Mouse (Mus musculus) kidney, adult 11 months (tissue): ENCODE measurements around the gene Sdf4.
A peak's percentile ranks its signal among the peaks of the same experiment; 100 is the strongest.

Experiments
- DNase-seq: peaks from one replicate; pipeline ENCODE4 v3.0.0; 2022

The Sdf4 gene

GRCm38 (mm10) chr4:155992241-155992905 lies at the start of gene Sdf4, which contains the start of gene B3galt6:
TSS of gene Sdf4 (plus strand) at chr4:155992872.
TSS of gene B3galt6 (minus strand) at chr4:155992649.
- DNase-seq: peak; percentile 84

DNA sequence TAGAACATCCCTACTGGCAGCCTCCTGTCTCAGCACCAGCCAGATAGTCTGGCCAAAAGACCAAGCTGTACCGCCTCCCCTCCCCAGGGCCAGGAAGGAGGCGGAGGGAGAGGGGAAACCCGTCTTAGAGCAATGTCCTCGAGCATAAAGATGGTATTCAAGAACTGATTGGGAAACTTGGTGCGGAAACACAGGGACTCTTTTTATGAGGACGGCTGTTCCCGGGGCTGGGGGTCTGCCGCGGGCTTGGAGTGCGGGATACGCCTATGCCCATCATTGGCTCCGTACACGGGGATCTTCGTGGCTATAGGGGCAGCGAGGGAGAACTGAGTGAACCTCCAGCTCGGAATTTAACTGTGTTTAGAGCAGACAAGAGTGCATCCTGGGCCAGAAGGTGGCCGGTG lies 49.6 kb upstream of the Sdf4 start:
- no peak for DNase-seq

DNA sequence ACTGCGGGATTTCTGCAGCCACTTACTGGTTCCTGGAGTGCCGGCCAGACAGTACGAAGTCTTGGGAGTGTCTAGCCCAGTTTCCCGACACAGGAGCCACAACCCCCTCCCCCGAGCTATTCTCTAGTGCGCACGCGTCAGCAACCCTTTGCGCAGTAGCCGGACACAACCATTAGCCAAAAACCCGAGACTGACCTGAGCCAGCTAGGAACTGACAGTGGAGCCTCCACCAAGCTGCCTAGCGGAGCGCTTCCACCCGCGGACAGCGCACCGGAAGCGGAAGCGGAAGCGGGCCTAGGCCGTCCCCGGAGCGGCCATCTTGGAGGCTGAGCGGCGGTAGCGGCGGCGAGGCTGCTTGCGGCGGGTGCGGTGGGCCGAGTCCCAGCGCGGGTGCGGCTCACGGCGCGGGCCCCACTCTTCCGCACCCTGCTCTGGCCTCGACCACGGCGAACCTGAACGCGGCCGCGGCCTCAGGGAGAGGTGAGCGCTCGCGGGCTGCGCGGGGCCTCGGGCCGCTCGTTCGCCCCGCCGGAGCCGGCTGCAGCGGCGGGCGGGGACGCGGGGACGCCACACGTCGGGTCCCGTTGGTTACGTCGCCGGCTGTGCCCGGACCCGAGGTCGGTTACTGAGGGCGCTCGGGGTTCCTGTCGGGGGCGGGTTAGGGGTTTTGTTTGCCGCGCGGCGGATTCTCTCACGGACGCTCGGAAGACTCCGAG lies 49.0 kb upstream of the Sdf4 start, which contains the start of gene Ube2j2:
Gene Ube2j2 (plus strand): TSS at position 298 of the 716 bp plus-strand sequence.
- DNase-seq: peak; percentile 95

DNA sequence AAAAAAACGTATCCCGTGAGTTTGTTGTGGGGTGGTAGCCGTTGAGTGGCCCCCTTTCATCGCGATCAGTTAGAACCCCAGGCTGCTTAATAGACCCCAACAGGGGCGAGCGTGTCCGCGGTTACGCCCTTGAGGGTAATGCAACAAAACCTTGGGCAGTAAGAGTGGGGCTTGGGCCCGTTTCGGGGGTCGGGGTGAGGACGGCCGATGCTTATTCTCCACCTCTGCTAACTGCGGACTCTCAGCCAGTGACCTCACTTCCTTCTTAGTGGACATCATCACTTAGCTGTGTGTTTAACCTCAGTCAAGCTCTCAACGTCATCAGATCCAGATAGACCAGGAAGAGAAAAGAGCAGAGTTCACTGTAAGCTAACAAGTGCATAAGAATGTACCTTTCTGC lies 48.4 kb upstream of the Sdf4 start:
- no peak for DNase-seq

DNA sequence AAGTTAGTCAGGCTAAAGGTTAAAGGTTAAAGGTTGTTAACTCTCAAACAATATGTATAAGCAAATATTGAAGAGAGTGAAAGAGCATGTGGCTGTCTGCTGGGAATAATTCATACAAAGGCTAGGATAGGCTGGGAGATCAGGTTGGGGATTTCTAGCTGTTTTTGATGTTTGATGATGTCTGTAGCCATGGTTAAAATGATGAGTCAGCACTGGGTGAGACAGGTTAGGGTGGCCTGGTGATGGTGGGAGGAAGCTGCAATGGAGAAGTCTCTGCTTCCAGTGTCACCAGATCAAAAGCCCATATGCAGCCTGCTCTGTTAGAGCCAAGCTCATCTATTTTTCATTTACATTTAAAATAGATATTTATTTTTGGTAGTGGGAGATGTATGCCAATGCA lies 45.6 kb upstream of the Sdf4 start:
- no peak for DNase-seq

- no peak for DNase-seq
Measured at GRCm38 (mm10) chr4:155955491-155955890, 37.2 kb upstream of the Sdf4 start.

- peak; percentile 71 for DNase-seq
Measured at GRCm38 (mm10) chr4:155959275-155959674, 33.4 kb upstream of the Sdf4 start.

DNA sequence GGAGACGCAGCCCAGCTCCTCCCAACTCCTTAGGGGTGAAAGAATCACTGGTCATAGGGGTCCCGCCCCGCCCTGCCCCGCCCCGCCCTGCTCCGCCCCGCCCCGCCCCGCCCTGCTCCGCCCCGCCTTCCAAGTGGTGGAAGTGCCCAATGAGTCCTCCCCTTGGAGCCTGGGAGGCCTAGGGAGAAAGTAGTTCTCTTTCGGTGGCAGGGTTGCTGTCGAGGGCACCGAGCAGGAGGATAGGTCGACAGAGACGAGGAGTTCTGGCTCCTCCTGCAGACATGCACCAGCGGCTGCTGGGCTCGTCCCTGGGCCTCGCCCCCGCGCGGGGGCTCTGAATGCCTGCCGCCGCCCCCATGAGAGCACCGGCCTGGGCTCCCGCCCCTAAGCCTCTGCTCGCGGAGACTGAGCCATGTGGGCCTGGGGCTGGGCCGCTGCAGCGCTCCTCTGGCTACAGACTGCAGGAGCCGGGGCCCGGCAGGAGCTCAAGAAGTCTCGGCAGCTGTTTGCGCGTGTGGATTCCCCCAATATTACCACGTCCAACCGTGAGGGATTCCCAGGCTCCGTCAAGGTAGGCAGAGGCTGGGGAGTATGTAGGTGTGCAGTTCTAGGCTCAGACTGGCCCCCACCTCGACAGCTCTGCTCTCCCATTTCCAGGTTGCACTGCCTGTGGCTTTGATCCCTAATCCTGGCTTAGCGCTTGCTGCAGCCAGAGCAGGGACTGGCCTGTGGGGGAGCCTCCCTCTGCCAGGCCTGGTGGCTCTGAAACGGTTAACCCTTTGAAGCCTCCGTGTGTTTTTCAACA lies 30.3 kb upstream of the Sdf4 start, which contains the start of gene C1qtnf12:
Gene C1qtnf12 (plus strand): TSS at position 152 of the 805 bp plus-strand sequence.
- DNase-seq: peak; percentile 73

- peak; percentile 62 for DNase-seq
Measured at GRCm38 (mm10) chr4:155963106-155963505, 29.6 kb upstream of the Sdf4 start.

GRCm38 (mm10) chr4:155964396-155964795 lies 28.3 kb upstream of the Sdf4 start:
- DNase-seq: peak; percentile 59

DNA sequence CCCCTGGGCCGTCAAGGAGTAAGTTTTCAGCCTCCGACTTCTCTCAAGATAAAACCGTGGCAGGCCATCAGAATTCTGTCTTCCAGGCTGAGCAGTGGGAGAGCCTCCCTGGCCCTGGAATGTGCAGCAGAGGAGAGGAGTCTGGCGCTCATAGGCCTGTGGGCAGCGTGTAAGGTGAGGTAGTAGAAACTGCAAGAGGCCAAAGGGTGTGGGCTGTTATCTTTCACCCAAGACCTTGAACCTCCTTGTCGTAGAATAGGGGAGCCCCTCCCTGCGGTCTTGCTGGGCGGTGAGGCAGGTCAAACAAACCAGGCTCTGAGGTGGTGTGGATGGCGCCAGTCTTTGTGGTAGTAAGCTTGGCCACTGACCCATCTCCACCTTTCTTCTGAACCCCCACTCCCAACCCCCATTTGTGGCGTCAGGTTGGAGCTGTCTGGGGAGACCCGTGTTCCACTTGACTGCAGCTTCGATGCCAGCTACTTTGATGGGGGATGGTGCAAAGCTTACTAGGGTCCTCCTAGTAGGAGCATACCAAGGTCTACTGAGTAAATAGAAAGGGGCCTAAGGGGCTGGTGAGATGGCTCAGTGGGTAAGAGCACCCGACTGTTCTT lies 23.5 kb upstream of the Sdf4 start:
- DNase-seq: no peak

- no peak for DNase-seq
Measured at GRCm38 (mm10) chr4:155970286-155970685, 22.4 kb upstream of the Sdf4 start.

DNA sequence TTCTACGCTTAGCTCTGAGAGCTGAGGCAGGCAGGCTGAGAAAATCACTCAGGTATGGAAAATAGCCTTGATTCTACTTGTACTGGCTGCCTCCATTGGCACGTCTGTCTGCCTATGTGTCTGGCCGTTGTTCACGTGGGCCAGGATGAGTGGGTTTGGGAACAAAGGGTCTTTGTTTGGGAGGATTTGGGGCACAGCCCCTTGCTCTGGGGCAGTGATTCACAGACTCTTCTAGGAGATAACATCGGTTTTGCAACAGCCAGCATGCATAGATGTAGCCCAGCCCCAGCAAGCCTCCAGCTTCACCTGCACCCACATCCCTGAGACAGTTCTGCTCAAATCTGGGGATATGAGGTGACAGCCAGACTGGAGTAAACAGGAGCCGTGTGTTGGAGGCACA lies 20.0 kb upstream of the Sdf4 start:
- DNase-seq: no peak

GRCm38 (mm10) chr4:155973239-155973638 lies 19.4 kb upstream of the Sdf4 start:
- no peak for DNase-seq

DNA sequence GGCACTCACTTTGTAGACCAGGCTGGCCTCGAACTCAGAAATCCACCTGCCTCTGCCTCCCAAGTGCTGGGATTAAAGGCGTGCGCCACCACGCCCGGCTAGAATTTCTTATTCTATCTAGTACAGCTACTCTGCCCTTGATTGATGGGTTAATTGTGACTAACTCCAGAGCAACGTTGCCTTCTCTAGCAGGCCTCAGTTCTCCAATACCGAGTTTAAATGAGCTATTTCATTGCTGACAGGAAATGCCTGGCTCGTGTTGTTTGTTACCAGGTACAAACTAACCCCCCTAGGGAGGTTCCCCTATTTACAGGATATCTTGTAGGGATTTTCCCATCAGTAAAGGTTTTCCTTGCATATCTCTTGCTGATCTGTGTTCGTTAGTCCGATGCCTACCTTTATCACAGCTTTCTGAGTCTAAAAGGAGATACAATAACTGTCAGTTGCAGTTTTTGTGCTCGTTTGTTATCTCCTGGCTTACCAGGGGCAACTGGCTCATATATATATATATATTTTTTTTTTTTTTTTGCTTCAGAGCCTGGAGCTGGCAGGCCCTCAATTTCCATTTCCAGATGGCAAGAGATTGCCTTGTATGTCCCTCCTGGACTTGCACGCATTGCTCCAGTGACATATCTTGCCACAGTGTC lies 11.1 kb upstream of the Sdf4 start:
- DNase-seq: no peak

DNA sequence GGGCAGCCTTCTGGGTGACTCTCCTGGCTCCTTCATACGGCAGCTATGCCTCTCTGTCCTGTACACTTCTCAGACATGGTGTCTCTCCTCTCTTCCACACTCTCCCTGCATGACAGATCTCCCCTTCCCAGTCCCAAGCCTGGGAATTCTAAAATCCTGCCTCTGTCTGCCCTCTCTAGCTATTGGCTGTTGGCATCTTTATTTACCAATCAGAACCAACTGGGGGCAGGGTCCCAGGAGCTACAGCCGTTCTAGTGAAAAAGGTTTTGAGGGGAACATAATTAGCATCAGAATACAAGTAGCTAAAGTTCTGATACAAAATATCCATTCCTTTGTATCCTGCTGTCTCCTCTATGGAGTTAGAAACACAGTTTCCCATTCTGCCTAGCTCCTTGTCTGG lies 8.9 kb upstream of the Sdf4 start:
- no peak for DNase-seq

DNA sequence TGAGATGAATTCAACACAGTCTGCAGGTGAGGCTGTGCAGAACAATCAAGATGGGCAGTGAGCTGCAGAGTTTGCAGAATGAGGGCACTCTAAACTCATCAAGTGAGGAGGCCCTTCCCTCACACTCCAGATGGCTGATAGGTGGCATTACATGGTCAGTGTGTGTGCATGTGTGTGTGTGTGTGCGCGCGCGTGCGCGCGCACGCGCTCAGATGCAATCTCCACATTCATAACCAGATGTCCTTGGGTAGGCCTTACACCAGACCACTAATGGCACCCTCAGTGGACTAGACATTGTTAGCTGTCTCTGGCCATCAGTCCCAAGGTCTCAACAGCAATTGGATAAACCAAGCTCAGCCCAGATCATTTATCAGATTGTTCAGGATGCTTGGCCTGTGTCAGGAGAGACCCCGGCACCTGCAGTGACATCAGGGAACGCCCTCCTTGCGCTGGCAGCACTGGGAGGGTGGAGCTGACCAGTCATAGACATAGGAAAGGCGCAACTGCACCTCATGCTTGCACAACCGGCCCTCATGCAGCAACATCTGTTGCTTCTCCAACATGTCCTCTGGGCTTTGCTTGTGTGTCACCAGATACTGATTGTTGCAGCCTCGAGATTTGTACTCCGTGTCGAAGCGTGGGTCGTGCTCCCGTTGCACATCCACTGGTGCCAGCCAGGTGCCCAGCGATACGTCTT lies 1.3 kb upstream of the Sdf4 start:
- DNase-seq: no peak

DNA sequence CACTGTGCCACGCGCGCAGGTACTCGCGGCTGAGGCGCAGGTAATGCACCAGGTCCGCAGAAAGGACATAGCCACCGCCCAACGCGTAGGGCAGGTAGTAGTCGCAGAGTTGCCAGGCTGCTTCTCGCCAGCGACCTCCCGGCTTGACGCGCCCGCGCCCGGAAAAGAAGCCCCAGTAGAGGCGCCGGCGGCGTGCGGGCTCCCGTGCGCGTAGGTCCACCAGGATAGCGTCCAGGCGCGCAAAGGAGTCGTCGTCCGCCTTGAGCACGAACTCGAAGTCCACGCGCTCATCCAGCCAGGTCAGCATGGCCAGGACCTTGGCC lies 803 bp upstream of the Sdf4 start:
- peak; percentile 51 for DNase-seq

DNA sequence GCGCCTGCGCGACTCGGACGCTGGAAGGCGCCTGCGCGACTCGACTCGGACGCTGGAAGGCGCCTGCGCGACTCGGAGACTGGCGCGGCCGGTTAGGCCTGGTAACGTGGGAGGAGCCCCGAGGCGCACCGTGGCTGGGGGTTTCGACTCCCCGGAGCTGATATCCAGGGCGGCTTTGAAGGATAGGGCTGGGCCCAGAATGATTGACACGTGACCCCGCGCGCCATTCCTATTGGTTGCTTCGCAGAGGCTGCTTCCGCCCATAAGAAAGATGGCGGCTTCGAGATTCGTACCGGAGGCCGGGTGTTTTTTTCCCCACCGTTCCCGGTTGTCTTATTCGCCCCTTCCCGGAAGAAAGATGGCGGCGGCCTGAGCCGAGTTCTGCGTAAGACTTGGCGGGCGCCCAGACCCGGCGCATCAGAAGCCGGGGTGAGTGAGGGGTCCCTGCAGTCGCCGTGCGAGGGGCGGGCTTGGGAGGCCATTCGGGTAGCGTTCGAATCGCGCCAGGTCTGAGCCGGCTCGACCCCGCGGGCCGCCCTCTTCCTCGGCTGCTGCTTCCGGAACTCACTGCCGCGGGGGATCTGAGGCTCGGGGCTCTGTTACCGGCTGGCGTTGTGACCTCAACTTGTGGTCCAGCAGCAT lies 355 bp downstream of the Sdf4 start:
- DNase-seq: peak; percentile 97

DNA sequence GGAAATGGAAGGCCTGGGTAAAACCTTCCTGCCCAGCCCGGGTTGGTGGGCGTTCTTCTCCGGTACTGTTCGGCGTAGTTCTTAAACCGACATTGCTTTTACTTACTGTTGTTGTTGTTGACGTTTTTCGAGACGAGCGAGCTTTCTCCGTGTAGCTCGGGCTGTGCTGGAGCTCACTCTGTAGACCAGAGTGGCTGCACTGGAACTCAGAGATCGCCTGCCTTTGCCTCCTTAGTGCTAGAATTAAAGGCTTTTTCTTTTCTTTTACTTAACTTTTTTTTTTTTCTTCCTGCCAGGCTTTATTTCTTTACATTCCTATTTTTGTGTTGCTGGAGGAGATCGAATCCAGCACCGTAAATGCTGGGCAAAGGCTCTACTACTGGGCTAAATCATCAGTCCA lies 934 bp downstream of the Sdf4 start:
- no peak for DNase-seq

GRCm38 (mm10) chr4:156004109-156004508 lies 11.4 kb downstream of the Sdf4 start:
- DNase-seq: no peak

- DNase-seq: no peak
Measured at GRCm38 (mm10) chr4:156008369-156008768, 15.7 kb downstream of the Sdf4 start.
